Mouse (Mus musculus) liver, embryonic 15.5 days (tissue): ENCODE measurements around the gene Nap1l5. TPM values are rescaled to one million over a fixed set of nuclear protein-coding genes. Genes with fewer than 3 reads are reported as not detected.

ENCODE experiments used
- ATAC-seq: fragments of 200-750 bp; cut with Nextera tagmentation; 2 replicates; pipeline ENCODE4 v1.8.0; 2017; ENCODE audit warnings: moderate number of reproducible peaks, mild to moderate bottlenecking, moderate library complexity; ENCODE audit not compliant: insufficient read depth
- H3K27ac ChIP-seq: fragments of 300-500 bp; sonication (generic); replicated peaks from 2 replicates; pipeline ENCODE4 v1.5.1; 2015; ENCODE audit warnings: mild to moderate bottlenecking, inconsistent platforms
- H3K27me3 ChIP-seq: fragments of 300-500 bp; sonication (generic); 2 replicates; pipeline ENCODE4 v1.6.1; 2015; ENCODE audit warnings: mild to moderate bottlenecking, inconsistent platforms
- H3K36me3 ChIP-seq: fragments of 300-500 bp; sonication (generic); replicated peaks from 2 replicates; pipeline ENCODE4 v1.6.1; 2015; ENCODE audit warnings: moderate library complexity, mild to moderate bottlenecking, inconsistent platforms
- H3K4me1 ChIP-seq: fragments of 300-500 bp; sonication (generic); replicated peaks from 2 replicates; pipeline ENCODE4 v1.6.1; 2015; ENCODE audit warnings: inconsistent platforms
- H3K4me2 ChIP-seq: fragments of 300-500 bp; sonication (generic); 2 replicates; pipeline ENCODE4 v1.6.1; 2015; ENCODE audit warnings: moderate library complexity, mild to moderate bottlenecking, inconsistent platforms
- H3K4me3 ChIP-seq: fragments of 300-500 bp; sonication (generic); replicated peaks from 2 replicates; pipeline ENCODE4 v1.5.1; 2015; ENCODE audit warnings: mild to moderate bottlenecking, inconsistent platforms
- H3K9ac ChIP-seq: fragments of 300-500 bp; sonication (generic); 2 replicates; pipeline ENCODE4 v1.6.1; 2015; ENCODE audit warnings: moderate library complexity, mild to moderate bottlenecking, inconsistent platforms
- H3K9me3 ChIP-seq: fragments of 300-500 bp; sonication (generic); replicated peaks from 2 replicates; pipeline ENCODE4 v1.6.1; 2016; ENCODE audit warnings: inconsistent platforms
- WGBS: fragments of 180-500 bp; shearing (Covaris S2); methylation state at CpG from one replicate; pipeline ENCODE4 v1.1.7; 2015; ENCODE audit warnings: mixed read lengths; ENCODE audit not compliant: insufficient replicate concordance; 5-methylcytosine and 5-hydroxymethylcytosine counted together
- polyA plus RNA-seq: library from polyadenylated mRNA; unstranded; fragments of >200 nt; fragmentation: Nextera tagmentation; extraction: Ambion mirVana; gene quantifications from 2 replicates; pipeline ENCODE4 v1.2.1, GENCODE M21; 2015

Nap1l5 gene
- polyA plus RNA-seq, 1 experiment from 2014 or later = 0.06 TPM

DNA sequence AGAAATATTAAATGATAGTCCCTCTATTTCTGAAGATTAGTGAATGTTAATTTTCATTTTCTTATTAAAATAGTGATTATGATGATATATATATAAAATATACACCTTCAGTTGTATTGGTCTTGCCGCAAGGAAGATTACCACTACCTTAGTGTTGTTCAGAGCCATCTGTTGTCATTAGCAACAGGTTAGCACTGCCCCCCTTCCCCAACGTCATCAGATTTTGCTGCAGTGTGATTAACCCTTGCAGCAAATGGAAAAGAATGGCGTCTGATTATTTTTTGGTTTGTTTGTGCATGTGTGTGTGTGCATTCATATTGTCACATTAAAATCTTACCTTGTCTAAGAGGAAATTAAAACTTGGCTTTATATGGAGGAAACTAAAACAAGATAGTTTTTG, 2.3 kb downstream of the Nap1l5 start:
- Histone ChIP-seq H3K4me2 (no peak overlapping the region), H3K27me3 (peaks cover 14% of the 10 kb centered on the region; the same call in 1 of the 2 replicates), H3K4me1 (no peaks in the 10 kb centered on the region), H3K27ac (no peak overlapping the region), H3K9ac (no peak overlapping the region), H3K4me3 (no peak overlapping the region), H3K36me3 (no peaks in the 10 kb centered on the region), H3K9me3 (no peaks in the 10 kb centered on the region)
- ATAC-seq = no peak
- WGBS = 37% methylated on average over 3 of the region's 3 CpGs

DNA sequence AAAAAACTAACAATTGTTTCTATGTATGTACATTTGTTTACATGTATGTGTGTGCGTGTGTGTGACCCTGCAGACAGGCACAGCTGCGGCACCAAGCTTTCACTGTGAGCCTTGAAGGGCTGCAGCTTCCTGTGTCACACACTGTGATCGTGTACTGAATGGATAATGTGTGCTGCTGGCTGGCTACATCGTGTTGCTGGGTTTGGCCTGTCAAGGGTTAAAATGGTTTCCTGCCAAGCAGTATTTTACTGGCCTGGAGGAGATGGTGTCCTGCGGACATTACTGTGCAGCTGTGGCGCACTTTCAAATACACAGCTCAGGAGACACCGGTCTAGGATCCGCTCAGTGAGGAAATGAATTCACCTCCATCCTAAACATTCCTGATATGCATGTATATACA, 3.7 kb downstream of the Nap1l5 start:
- H3K27ac ChIP-seq = no peak overlapping the region
- no peak overlapping the region for H3K4me3 ChIP-seq
- peaks cover 14% of the 10 kb centered on the region; the same call in 1 of the 2 replicates for H3K27me3 ChIP-seq
- no peaks in the 10 kb centered on the region for H3K36me3 ChIP-seq
- 35% methylated on average over 8 of the region's 8 CpGs for WGBS
- H3K4me2 ChIP-seq = no peak overlapping the region
- H3K9ac ChIP-seq = no peak overlapping the region
- no peak for ATAC-seq
- no peaks in the 10 kb centered on the region for H3K9me3 ChIP-seq
- no peaks in the 10 kb centered on the region for H3K4me1 ChIP-seq

DNA sequence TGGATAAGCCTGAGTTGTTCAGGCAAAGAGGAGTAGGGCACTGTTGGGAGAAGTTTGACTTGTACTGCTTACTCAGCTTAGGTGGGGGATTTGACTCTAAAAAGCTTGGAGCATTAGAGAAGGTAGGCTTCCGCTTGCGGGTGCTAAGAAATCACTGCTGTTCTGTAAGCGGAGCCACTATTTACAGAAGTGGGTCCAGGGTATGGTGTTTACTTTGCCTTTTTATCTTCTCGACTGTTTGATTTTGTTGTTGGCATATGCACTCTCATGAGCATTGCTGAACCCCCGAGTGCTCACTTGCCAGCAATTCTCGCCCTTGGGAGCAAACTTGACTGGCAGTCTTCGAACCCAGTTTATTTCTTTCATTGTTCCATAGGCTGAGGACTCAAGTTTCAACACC, 6.3 kb downstream of the Nap1l5 start:
- no peak overlapping the region for H3K4me2 ChIP-seq
- no peaks in the 10 kb centered on the region for H3K36me3 ChIP-seq
- no peaks in the 10 kb centered on the region for H3K9me3 ChIP-seq
- H3K27me3 ChIP-seq = no peaks in the 10 kb centered on the region
- no peaks in the 10 kb centered on the region for H3K4me1 ChIP-seq
- 69% methylated on average over 7 of the region's 7 CpGs for WGBS
- no peak overlapping the region for H3K4me3 ChIP-seq
- no peak overlapping the region for H3K27ac ChIP-seq
- H3K9ac ChIP-seq = no peak overlapping the region
- no peak for ATAC-seq

DNA sequence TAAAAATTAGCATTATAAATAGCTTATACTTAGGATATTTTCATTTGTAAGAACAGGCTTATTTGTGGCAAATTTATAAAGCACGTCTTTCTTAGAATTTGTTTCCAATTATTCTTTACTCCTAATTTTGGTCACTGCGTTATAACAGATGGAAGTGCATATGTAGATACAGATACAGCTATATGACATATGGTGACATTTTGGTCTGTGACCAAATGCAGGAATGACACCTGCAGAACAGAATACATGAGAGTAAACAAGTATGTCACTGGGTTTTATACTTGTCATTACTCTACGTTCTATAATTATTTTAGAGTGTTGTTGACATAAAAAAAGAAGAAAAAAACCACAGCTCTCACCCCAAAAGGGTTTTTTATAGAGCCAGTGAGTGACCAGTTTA, 7.8 kb downstream of the Nap1l5 start:
- no peak for ATAC-seq
- Histone ChIP-seq H3K27me3 (no peaks in the 10 kb centered on the region), H3K36me3 (no peaks in the 10 kb centered on the region), H3K4me2 (no peak overlapping the region), H3K9ac (no peak overlapping the region), H3K4me1 (no peaks in the 10 kb centered on the region), H3K9me3 (no peaks in the 10 kb centered on the region), H3K27ac (no peak overlapping the region), H3K4me3 (no peak overlapping the region)
- WGBS = 71% methylated on average over 3 of the region's 3 CpGs

DNA sequence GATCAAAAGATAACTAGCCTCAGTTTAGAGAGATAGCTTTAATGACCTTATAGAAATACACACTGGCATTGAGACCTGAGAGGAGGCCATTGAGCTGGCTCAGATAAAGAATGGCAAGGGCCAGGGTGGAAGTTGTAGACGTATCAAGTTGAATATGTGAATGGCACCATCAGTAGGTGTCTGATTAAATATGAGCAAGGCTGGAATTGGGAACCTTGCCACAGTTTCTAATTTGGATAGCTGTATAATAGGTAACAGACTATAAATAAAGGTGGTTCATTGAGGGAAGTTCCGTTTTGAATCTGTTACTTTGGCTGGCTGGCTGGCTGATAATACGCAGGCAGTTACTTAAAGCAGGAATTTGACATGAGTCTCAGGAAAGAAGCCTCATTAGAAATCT, 10.2 kb downstream of the Nap1l5 start:
- no peak overlapping the region for H3K9ac ChIP-seq
- no peaks in the 10 kb centered on the region for H3K4me1 ChIP-seq
- no peak for ATAC-seq
- H3K9me3 ChIP-seq = no peaks in the 10 kb centered on the region
- H3K27me3 ChIP-seq = no peaks in the 10 kb centered on the region
- no peaks in the 10 kb centered on the region for H3K36me3 ChIP-seq
- H3K4me2 ChIP-seq = no peak overlapping the region
- no peak overlapping the region for H3K27ac ChIP-seq
- no peak overlapping the region for H3K4me3 ChIP-seq
- WGBS = 64% methylated on average over 3 of the region's 3 CpGs

DNA sequence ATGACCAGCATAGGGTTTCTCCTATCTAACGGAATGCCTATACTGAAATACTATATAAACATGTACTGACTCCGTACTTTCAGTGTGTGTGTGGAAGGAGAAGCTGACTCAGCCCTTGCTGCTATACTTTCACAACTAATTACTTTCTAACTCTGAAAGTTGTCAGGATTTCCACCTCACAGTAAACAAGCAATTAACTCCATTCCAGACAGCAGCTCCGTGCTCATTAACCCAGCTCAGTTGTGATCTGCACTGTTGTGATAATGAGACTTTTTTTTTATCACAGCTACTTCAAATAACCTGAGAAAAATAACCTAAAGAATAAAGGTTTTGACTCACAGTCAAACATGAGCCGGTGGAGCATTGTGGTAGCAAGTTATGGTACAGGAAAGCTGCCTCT, 11.9 kb downstream of the Nap1l5 start:
- Histone ChIP-seq H3K27me3 (no peaks in the 10 kb centered on the region), H3K4me2 (no peak overlapping the region), H3K36me3 (no peaks in the 10 kb centered on the region), H3K4me1 (no peaks in the 10 kb centered on the region), H3K27ac (no peak overlapping the region), H3K9ac (no peak overlapping the region), H3K4me3 (no peak overlapping the region), H3K9me3 (no peaks in the 10 kb centered on the region)
- no peak for ATAC-seq
- 67% methylated on average over 4 of the region's 4 CpGs for WGBS

DNA sequence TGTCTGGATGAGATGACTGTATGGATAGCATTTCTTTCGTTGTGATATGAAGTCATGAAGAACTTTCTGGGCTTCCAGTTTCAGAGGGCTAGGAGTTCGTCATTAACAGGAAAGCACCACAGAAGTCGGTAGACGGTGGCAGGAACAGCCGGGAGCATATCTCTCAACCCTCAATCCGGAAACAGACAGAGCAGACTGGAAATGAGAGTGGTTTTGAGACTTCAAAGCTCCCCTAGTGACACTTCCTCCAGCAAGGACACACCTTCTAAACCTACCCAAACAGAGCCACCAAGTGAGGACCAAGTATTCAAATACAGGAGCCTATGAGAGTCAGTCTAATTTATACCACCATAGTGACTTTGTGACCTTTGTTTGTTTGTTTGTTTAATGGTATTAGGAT, 13.6 kb downstream of the Nap1l5 start:
- Histone ChIP-seq H3K36me3 (no peaks in the 10 kb centered on the region), H3K27ac (no peak overlapping the region), H3K4me2 (no peak overlapping the region), H3K9ac (no peak overlapping the region), H3K27me3 (no peaks in the 10 kb centered on the region), H3K9me3 (no peaks in the 10 kb centered on the region), H3K4me1 (no peaks in the 10 kb centered on the region), H3K4me3 (no peak overlapping the region)
- WGBS = 35% methylated on average over 6 of the region's 6 CpGs
- ATAC-seq = no peak

DNA sequence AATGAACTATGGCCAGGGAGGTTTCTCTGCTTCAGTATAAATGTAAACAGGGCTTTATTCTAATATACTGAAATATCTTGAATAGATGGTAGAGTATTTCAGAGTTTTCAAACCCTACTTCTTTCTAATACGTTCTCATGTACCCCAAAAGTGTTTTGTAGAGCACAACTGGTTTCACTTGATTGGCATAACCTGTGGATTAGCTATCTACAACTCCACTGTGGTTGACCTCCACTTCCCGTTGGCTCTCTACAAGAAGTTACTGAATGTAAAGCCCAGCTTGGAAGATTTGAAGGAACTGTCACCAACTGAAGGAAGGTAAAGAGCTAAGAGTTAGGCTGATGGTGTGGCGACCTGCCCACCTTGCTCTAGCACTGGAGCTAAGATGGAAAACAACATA, 17.0 kb downstream of the Nap1l5 start:
- Histone ChIP-seq H3K9ac (no peak overlapping the region), H3K4me1 (no peaks in the 10 kb centered on the region), H3K4me3 (no peak overlapping the region), H3K36me3 (no peaks in the 10 kb centered on the region; the same call in 1 of the 2 replicates), H3K27me3 (no peaks in the 10 kb centered on the region), H3K4me2 (no peak overlapping the region), H3K9me3 (no peaks in the 10 kb centered on the region), H3K27ac (no peak overlapping the region)
- no peak for ATAC-seq
- WGBS = 27% methylated on average over 3 of the region's 3 CpGs

DNA sequence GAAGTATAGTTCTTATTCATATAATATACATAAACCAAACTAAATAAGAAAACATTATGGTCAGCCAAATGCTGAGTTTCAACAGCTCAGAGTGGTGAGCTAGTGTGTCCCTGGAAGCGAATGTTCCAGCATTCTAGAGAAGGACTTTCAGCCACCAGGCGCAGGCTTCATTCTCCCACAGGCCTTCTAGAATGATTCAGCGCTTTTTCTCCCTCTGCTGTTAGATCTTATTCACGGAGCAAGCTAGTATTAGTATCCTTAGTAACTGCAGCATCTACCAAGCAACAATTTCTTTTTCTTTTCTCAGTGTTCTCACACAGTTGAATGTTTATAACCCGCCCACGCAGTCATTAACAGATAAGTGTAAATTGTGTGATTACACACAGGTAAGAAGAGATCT, 24.6 kb downstream of the Nap1l5 start:
- no peaks in the 10 kb centered on the region for H3K9me3 ChIP-seq
- H3K36me3 ChIP-seq = no peaks in the 10 kb centered on the region; the same call in 1 of the 2 replicates
- H3K4me2 ChIP-seq = no peak overlapping the region
- no peaks in the 10 kb centered on the region for H3K27me3 ChIP-seq
- no peak overlapping the region for H3K27ac ChIP-seq
- H3K9ac ChIP-seq = no peak overlapping the region
- WGBS = 41% methylated on average over 6 of the region's 6 CpGs
- no peaks in the 10 kb centered on the region for H3K4me1 ChIP-seq
- no peak for ATAC-seq
- H3K4me3 ChIP-seq = no peak overlapping the region

DNA sequence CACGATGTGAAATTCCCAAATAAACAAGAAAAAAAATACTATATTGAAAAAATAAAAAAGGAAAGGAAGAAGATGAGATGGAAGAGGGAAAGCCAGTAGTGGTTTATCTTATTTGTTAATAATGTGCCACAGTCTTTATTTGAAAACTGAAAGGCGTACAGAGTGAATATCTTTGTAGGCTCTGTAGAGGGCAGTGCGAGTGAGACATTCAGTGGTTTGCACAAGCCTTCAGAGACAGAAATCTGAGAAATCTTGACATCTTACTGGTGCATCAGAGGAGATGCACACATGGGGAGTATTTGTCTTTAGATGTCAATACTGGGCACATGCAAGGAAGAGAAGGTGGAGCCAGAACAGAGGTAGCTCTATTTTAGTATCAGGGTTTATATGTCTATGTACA, 25.5 kb downstream of the Nap1l5 start:
- Histone ChIP-seq H3K4me2 (no peak overlapping the region), H3K27me3 (no peaks in the 10 kb centered on the region), H3K36me3 (no peaks in the 10 kb centered on the region), H3K9me3 (no peaks in the 10 kb centered on the region), H3K4me3 (no peak overlapping the region), H3K4me1 (no peaks in the 10 kb centered on the region), H3K9ac (no peak overlapping the region), H3K27ac (no peak overlapping the region)
- WGBS = 66% methylated on average over 3 of the region's 3 CpGs
- ATAC-seq = no peak

DNA sequence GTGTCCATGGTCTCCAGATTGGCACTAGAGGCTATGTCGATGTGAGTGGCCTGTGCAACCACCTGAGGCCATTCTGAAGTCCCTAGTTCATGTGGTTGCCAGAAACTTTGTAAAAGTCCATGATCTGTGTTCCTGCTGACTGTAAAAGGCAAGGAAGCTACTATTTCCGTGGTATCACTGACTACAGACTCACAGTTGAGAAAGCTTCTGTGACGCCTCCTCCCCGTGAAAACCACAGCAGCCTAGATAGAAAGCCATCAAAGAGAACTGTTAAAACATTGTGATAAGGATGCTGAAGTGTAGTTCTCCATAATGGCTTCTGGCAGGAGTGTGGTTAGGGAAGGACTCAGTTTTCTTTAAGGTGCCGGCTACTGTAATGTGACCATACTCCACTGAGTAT, 26.0 kb downstream of the Nap1l5 start:
- no peak for ATAC-seq
- Histone ChIP-seq H3K9ac (no peak overlapping the region), H3K4me3 (no peak overlapping the region), H3K4me1 (no peaks in the 10 kb centered on the region), H3K27me3 (no peaks in the 10 kb centered on the region), H3K36me3 (no peaks in the 10 kb centered on the region), H3K27ac (no peak overlapping the region), H3K4me2 (no peak overlapping the region), H3K9me3 (no peaks in the 10 kb centered on the region)
- 35% methylated on average over 5 of the region's 5 CpGs for WGBS

DNA sequence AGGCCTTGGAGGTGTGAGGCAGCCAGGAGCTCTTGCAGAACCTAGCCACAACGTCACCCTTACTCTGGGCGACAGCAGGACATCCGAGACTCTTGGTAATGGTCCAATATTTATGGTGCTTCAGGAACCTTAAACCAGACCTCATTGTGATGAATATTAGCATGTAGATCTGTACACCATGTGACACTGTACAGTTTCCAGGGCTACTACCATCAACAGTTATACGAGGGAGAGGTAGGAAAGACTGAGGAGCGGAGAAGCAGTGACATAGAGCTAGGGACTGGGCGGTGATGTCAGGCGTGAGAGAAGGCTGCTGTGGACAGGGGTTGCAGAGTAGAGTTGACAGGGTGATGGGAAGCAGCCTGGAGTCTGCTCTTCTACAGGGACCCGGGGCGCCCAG, 26.9 kb downstream of the Nap1l5 start:
- H3K4me3 ChIP-seq = no peak overlapping the region
- WGBS = 76% methylated on average over 9 of the region's 9 CpGs
- H3K27ac ChIP-seq = no peak overlapping the region
- H3K9me3 ChIP-seq = no peaks in the 10 kb centered on the region
- H3K4me1 ChIP-seq = no peaks in the 10 kb centered on the region
- no peaks in the 10 kb centered on the region for H3K27me3 ChIP-seq
- no peaks in the 10 kb centered on the region for H3K36me3 ChIP-seq
- ATAC-seq = no peak
- no peak overlapping the region for H3K4me2 ChIP-seq
- no peak overlapping the region for H3K9ac ChIP-seq
